Mouse (Mus musculus): ENCODE results near the gene A530016L24Rik. TPM values are rescaled to one million over a fixed set of nuclear protein-coding genes. Genes with fewer than 3 reads are reported as not detected.

Gene A530016L24Rik
- total and polyA plus RNA-seq, 3 experiments, result not detected

GRCm38 (mm10) chr12:112516697-112517337 lies 27.6 kb downstream of the A530016L24Rik start, which contains the start of gene Tmem179:
TSS of gene Tmem179 (minus strand) at chr12:112516747.
- peaks cover 8 to 12% of the 10 kb centered on the region in 2 experiments for H3K4me1 ChIP-seq (ENCODE audit: control insufficient read depth in 1 of 2, insufficient read depth in 2 of 2)
- dilution Hi-C loops (cut with MboI; ENCODE audit: extremely low pct_ligation_motif_present, extremely low pct_unique_long_range_greater_than_20kb, low sequenced_read_pairs) (no loop called here), in situ Hi-C loops (cut with MboI; ENCODE audit: low pct_ligation_motif_present, low pct_unique_long_range_greater_than_20kb, low sequenced_read_pairs) (no loop called here)
- no peaks in the 10 kb centered on the region for H3K9me3 ChIP-seq (replicated peaks; ENCODE audit: low read length)
- H3K27ac ChIP-seq (ENCODE audit: insufficient read depth, low read depth), result no peak within 1 kb of the TSS
- no peaks in the 10 kb centered on the region for H3K79me2 ChIP-seq (replicated peaks; ENCODE audit: control insufficient read depth, extremely low read depth, insufficient read depth, poor library complexity, severe bottlenecking)
- peaks cover 84% of the 10 kb centered on the region for H3K27me3 ChIP-seq (replicated peaks)
- TF ChIP-seq MAFK (IDR thresholded peaks at IDR 0.05; ENCODE audit: insufficient replicate concordance, low read length) (peak; percentile 87), SIN3A (IDR thresholded peaks at IDR 0.05; ENCODE audit: low read length) (no peak), BHLHE40 (IDR thresholded peaks at IDR 0.05; ENCODE audit: low read depth, low read length) (peak; percentile 45; the same call in 1 of the 2 replicates), E2F4 (IDR thresholded peaks at IDR 0.05; ENCODE audit: insufficient replicate concordance, low read depth, low read length) (no peak), UBTF (IDR thresholded peaks at IDR 0.05; ENCODE audit: low read depth, low read length) (no peak), PAX5 (IDR thresholded peaks at IDR 0.05; ENCODE audit: low read length) (no peak), POLR2A (IDR thresholded peaks at IDR 0.05; ENCODE audit: low read depth, low read length) (no peak), CHD2 (IDR thresholded peaks at IDR 0.05; ENCODE audit: low read length) (no peak)
- DNase-seq (ENCODE audit: extremely low read depth), result peak; percentile 19
- H3K9ac ChIP-seq (ENCODE audit: insufficient read depth, low read depth), result no peak within 1 kb of the TSS
- H3K4me3 ChIP-seq (replicated peaks in 1 of 3; ENCODE audit: low read depth in 2 of 3, low read length in 2 of 3, poor library complexity in 1 of 3), result peak within 1 kb of the TSS in 1 of 3 experiments; percentile 22
- 0 out of 2 replicates have a peak within 1 kb of the TSS, but pooled peaks have one; percentile 12 for H3K4me2 ChIP-seq (ENCODE audit: insufficient read depth, low read depth, poor library complexity, severe bottlenecking)
- H3K36me3 ChIP-seq (replicated peaks in 1 of 2; ENCODE audit: control insufficient read depth in 1 of 2, insufficient read depth in 1 of 2, low read length in 1 of 2), result no peaks in the 10 kb centered on the region

- H3K4me3 ChIP-seq (replicated peaks in 1 of 3; ENCODE audit: low read depth in 2 of 3, low read length in 2 of 3, poor library complexity in 1 of 3), result no peak overlapping the region
- H3K9ac ChIP-seq (ENCODE audit: insufficient read depth, low read depth), result no peak overlapping the region
- no peak for DNase-seq (ENCODE audit: extremely low read depth)
- peaks cover 8 to 12% of the 10 kb centered on the region in 2 experiments for H3K4me1 ChIP-seq (ENCODE audit: control insufficient read depth in 1 of 2, insufficient read depth in 2 of 2)
- dilution Hi-C loops (cut with MboI; ENCODE audit: extremely low pct_ligation_motif_present, extremely low pct_unique_long_range_greater_than_20kb, low sequenced_read_pairs), result no loop called here
- H3K27me3 ChIP-seq (replicated peaks), result peaks cover 85% of the 10 kb centered on the region
- H3K79me2 ChIP-seq (replicated peaks; ENCODE audit: control insufficient read depth, extremely low read depth, insufficient read depth, poor library complexity, severe bottlenecking), result no peaks in the 10 kb centered on the region
- no peak overlapping the region for H3K27ac ChIP-seq (ENCODE audit: insufficient read depth, low read depth)
- no peaks in the 10 kb centered on the region for H3K9me3 ChIP-seq (replicated peaks; ENCODE audit: low read length)
- no peaks in the 10 kb centered on the region for H3K36me3 ChIP-seq (replicated peaks in 1 of 2; ENCODE audit: control insufficient read depth in 1 of 2, insufficient read depth in 1 of 2, low read length in 1 of 2)
- TF ChIP-seq MAZ (IDR thresholded peaks at IDR 0.05; ENCODE audit: low read depth, low read length) (no peak), E2F4 (IDR thresholded peaks at IDR 0.05; ENCODE audit: insufficient replicate concordance, low read depth, low read length) (no peak), IRF4 (IDR thresholded peaks at IDR 0.05; ENCODE audit: low read depth, low read length) (no peak), USF1 (IDR thresholded peaks at IDR 0.05; ENCODE audit: low read depth, low read length) (no peak), TCF12 (IDR thresholded peaks at IDR 0.05; ENCODE audit: low read depth, low read length) (no peak), UBTF (IDR thresholded peaks at IDR 0.05; ENCODE audit: low read depth, low read length) (no peak), ETS1 (conservative IDR thresholded peaks at IDR 0.05; ENCODE audit: low read depth, low read length) (no peak), BHLHE40 (IDR thresholded peaks at IDR 0.05; ENCODE audit: low read depth, low read length) (no peak), RAD21 (IDR thresholded peaks at IDR 0.05; ENCODE audit: low read depth, low read length) (no peak), PAX5 (IDR thresholded peaks at IDR 0.05; ENCODE audit: low read length) (no peak), JUND (conservative IDR thresholded peaks at IDR 0.05; ENCODE audit: low read depth, low read length) (no peak), MXI1 (IDR thresholded peaks at IDR 0.05; ENCODE audit: low read depth, low read length) (no peak), RCOR1 (conservative IDR thresholded peaks at IDR 0.05; ENCODE audit: low read depth, low read length) (no peak), CHD2 (IDR thresholded peaks at IDR 0.05; ENCODE audit: low read length) (no peak), CTCF (conservative IDR thresholded peaks at IDR 0.05 in 1 of 2, IDR thresholded peaks at IDR 0.05 in 1 of 2; ENCODE audit: low read depth in 2 of 2, low read length in 2 of 2) (no peak), ZKSCAN1 (IDR thresholded peaks at IDR 0.05; ENCODE audit: borderline replicate concordance, low read depth, low read length) (no peak), CHD1 (IDR thresholded peaks at IDR 0.05; ENCODE audit: low read depth, low read length) (no peak), KAT2A (IDR thresholded peaks at IDR 0.05; ENCODE audit: insufficient replicate concordance, low read length) (no peak)
- H3K4me2 ChIP-seq (ENCODE audit: insufficient read depth, low read depth, poor library complexity, severe bottlenecking), result no peak overlapping the region
- in situ Hi-C loops (cut with MboI; ENCODE audit: low pct_ligation_motif_present, low pct_unique_long_range_greater_than_20kb, low sequenced_read_pairs), result no loop called here
Observed at GRCm38 (mm10) chr12:112518105-112518504, 28.9 kb downstream of the A530016L24Rik start.

All from CH12.LX (cell line).